Mouse (Mus musculus) intestine, embryonic 16.5 days (tissue): ENCODE measurements around the gene Kansl1l. TPM values are rescaled to one million over a fixed set of nuclear protein-coding genes. Genes with fewer than 3 reads are reported as not detected.

Source experiments
- ATAC-seq: fragments of 200-750 bp; cut with Nextera tagmentation; 2 replicates; pipeline ENCODE4 v1.8.0; 2017; ENCODE audit warnings: moderate TSS enrichment, moderate library complexity
- H3K27ac ChIP-seq: fragments of 300-500 bp; sonication (generic); 2 replicates; pipeline ENCODE4 v1.5.1; 2014; ENCODE audit warnings: mild to moderate bottlenecking, low read length
- H3K27me3 ChIP-seq: fragments of 300-500 bp; sonication (generic); replicated peaks from 2 replicates; pipeline ENCODE4 v1.6.1; 2014; ENCODE audit warnings: low read length, control low read depth, mixed read lengths; ENCODE audit not compliant: control insufficient read depth, insufficient read depth
- H3K36me3 ChIP-seq: fragments of 300-500 bp; sonication (generic); 2 replicates; pipeline ENCODE4 v1.6.1; 2014; ENCODE audit warnings: low read length, control low read depth; ENCODE audit not compliant: control insufficient read depth, insufficient read depth
- H3K4me1 ChIP-seq: fragments of 300-500 bp; sonication (generic); 2 replicates; pipeline ENCODE4 v1.6.1; 2014; ENCODE audit warnings: low read length, control low read depth, mixed read lengths; ENCODE audit not compliant: control insufficient read depth, insufficient read depth
- H3K4me2 ChIP-seq: fragments of 300-500 bp; sonication (generic); 2 replicates; pipeline ENCODE4 v1.6.1; 2014; ENCODE audit warnings: low read depth, low read length, control low read depth
- H3K4me3 ChIP-seq: fragments of 300-500 bp; sonication (generic); 2 replicates; pipeline ENCODE4 v1.5.1; 2014; ENCODE audit warnings: mild to moderate bottlenecking, low read length
- H3K9ac ChIP-seq: fragments of 300-500 bp; sonication (generic); 2 replicates; pipeline ENCODE4 v1.6.1; 2014; ENCODE audit warnings: low read depth, low read length
- H3K9me3 ChIP-seq: fragments of 300-500 bp; sonication (generic); 2 replicates; pipeline ENCODE4 v1.6.1; 2016; ENCODE audit warnings: low read length, control low read depth; ENCODE audit not compliant: control insufficient read depth
- WGBS: fragments of 180-500 bp; shearing (Covaris S2); extraction: QIAGEN DNeasy Blood & Tissue Kit; methylation state at CpG from one replicate; pipeline ENCODE4 v1.1.7; 2014; 5-methylcytosine and 5-hydroxymethylcytosine counted together
- polyA plus RNA-seq: library from polyadenylated mRNA; unstranded; fragments of >200 nt; fragmentation: Nextera tagmentation; extraction: Ambion mirVana; gene quantifications from 2 replicates; pipeline ENCODE4 v1.2.1, GENCODE M21; 2015

The Kansl1l gene
- polyA plus RNA-seq, 1 experiment from 2014 or later: 8.8 TPM

- Histone ChIP-seq H3K27ac (no peak overlapping the region), H3K4me1 (no peaks in the 10 kb centered on the region), H3K4me2 (no peak overlapping the region), H3K9me3 (no peaks in the 10 kb centered on the region), H3K27me3 (no peaks in the 10 kb centered on the region), H3K9ac (no peak overlapping the region), H3K36me3 (no peaks in the 10 kb centered on the region), H3K4me3 (no peak overlapping the region)
- ATAC-seq: no peak
- 75% methylated on average over 9 of the region's 9 CpGs for WGBS
Observed at GRCm38 (mm10) chr1:66821966-66822365, 4.6 kb upstream of the Kansl1l start.

- H3K4me3 ChIP-seq: no peak overlapping the region
- H3K27ac ChIP-seq: no peak overlapping the region
- H3K9ac ChIP-seq: no peak overlapping the region
- no peak for ATAC-seq
- H3K4me2 ChIP-seq: no peak overlapping the region
- H3K36me3 ChIP-seq: no peaks in the 10 kb centered on the region
- WGBS: 17% methylated on average over 7 of the region's 7 CpGs
- no peaks in the 10 kb centered on the region for H3K27me3 ChIP-seq
- no peaks in the 10 kb centered on the region for H3K9me3 ChIP-seq
- H3K4me1 ChIP-seq: no peaks in the 10 kb centered on the region; the same call in 1 of the 2 replicates
Observed at GRCm38 (mm10) chr1:66820241-66820640, 2.9 kb upstream of the Kansl1l start.

GRCm38 (mm10) chr1:66817865-66818315 is 528 bp upstream of the Kansl1l start:
- no peaks in the 10 kb centered on the region; the same call in 1 of the 2 replicates for H3K4me1 ChIP-seq
- no peaks in the 10 kb centered on the region for H3K27me3 ChIP-seq
- H3K9me3 ChIP-seq: no peaks in the 10 kb centered on the region
- peak overlapping the region; percentile 92 for H3K9ac ChIP-seq
- WGBS: under 1% methylated on average over 20 of the region's 20 CpGs
- H3K4me2 ChIP-seq: peak overlapping the region; percentile 67
- ATAC-seq: peak; percentile 52
- H3K36me3 ChIP-seq: no peaks in the 10 kb centered on the region
- H3K4me3 ChIP-seq: peak overlapping the region; percentile 82
- peak overlapping the region; percentile 50 for H3K27ac ChIP-seq

GRCm38 (mm10) chr1:66816837-66817452 is 417 bp downstream of the Kansl1l start:
- Histone ChIP-seq H3K9ac (peak overlapping the region; percentile 92), H3K27ac (peak overlapping the region; percentile 96), H3K36me3 (no peaks in the 10 kb centered on the region), H3K27me3 (no peaks in the 10 kb centered on the region), H3K4me1 (no peaks in the 10 kb centered on the region; the same call in 1 of the 2 replicates), H3K4me3 (peak overlapping the region; percentile 82), H3K4me2 (peak overlapping the region; percentile 71), H3K9me3 (no peaks in the 10 kb centered on the region)
- under 1% methylated on average over 46 of the region's 63 CpGs for WGBS
- peak; percentile 86 for ATAC-seq

GRCm38 (mm10) chr1:66815941-66816777 is 1.2 kb downstream of the Kansl1l start:
- Histone ChIP-seq H3K9me3 (no peaks in the 10 kb centered on the region), H3K27ac (peak overlapping the region; percentile 96), H3K27me3 (no peaks in the 10 kb centered on the region), H3K4me2 (peak overlapping the region; percentile 71), H3K4me1 (no peaks in the 10 kb centered on the region; the same call in 1 of the 2 replicates), H3K36me3 (no peaks in the 10 kb centered on the region), H3K9ac (peak overlapping the region; percentile 86), H3K4me3 (peak overlapping the region; percentile 82)
- ATAC-seq: peak; percentile 34
- WGBS: under 1% methylated on average over 39 of the region's 39 CpGs

- no peaks in the 10 kb centered on the region; the same call in 1 of the 2 replicates for H3K4me1 ChIP-seq
- no peak overlapping the region for H3K4me3 ChIP-seq
- no peak overlapping the region for H3K9ac ChIP-seq
- ATAC-seq: no peak
- H3K27ac ChIP-seq: no peak overlapping the region
- WGBS: 53% methylated on average over 8 of the region's 8 CpGs
- no peaks in the 10 kb centered on the region for H3K9me3 ChIP-seq
- peak overlapping the region; percentile 20 for H3K4me2 ChIP-seq
- H3K36me3 ChIP-seq: no peaks in the 10 kb centered on the region
- H3K27me3 ChIP-seq: no peaks in the 10 kb centered on the region
Observed at GRCm38 (mm10) chr1:66814756-66815155, 2.6 kb downstream of the Kansl1l start.

GRCm38 (mm10) chr1:66813191-66813590 is 4.2 kb downstream of the Kansl1l start:
- Histone ChIP-seq H3K4me1 (no peaks in the 10 kb centered on the region; the same call in 1 of the 2 replicates), H3K9ac (no peak overlapping the region), H3K27ac (no peak overlapping the region), H3K4me2 (no peak overlapping the region), H3K4me3 (no peak overlapping the region), H3K36me3 (no peaks in the 10 kb centered on the region), H3K27me3 (no peaks in the 10 kb centered on the region), H3K9me3 (no peaks in the 10 kb centered on the region)
- 77% methylated on average over 1 of the region's 1 CpGs for whole genome bisulfite sequencing
- ATAC-seq: no peak

GRCm38 (mm10) chr1:66806821-66807220 is 10.5 kb downstream of the Kansl1l start:
- Histone ChIP-seq H3K4me1 (no peaks in the 10 kb centered on the region), H3K27ac (no peak overlapping the region), H3K36me3 (no peaks in the 10 kb centered on the region), H3K9me3 (no peaks in the 10 kb centered on the region), H3K4me3 (no peak overlapping the region), H3K4me2 (no peak overlapping the region), H3K9ac (no peak overlapping the region), H3K27me3 (no peaks in the 10 kb centered on the region)
- ATAC-seq: no peak
- 92% methylated on average over 1 of the region's 1 CpGs for WGBS

GRCm38 (mm10) chr1:66805408-66805807 is 12.0 kb downstream of the Kansl1l start:
- no peaks in the 10 kb centered on the region for H3K9me3 ChIP-seq
- H3K9ac ChIP-seq: no peak overlapping the region
- no peak for ATAC-seq
- no peaks in the 10 kb centered on the region for H3K36me3 ChIP-seq
- H3K27me3 ChIP-seq: no peaks in the 10 kb centered on the region
- no peak overlapping the region for H3K4me2 ChIP-seq
- WGBS: 87% methylated on average over 1 of the region's 1 CpGs
- H3K27ac ChIP-seq: no peak overlapping the region
- H3K4me1 ChIP-seq: no peaks in the 10 kb centered on the region
- H3K4me3 ChIP-seq: no peak overlapping the region
